Mouse (Mus musculus) kidney, embryonic 16.5 days (tissue): ENCODE measurements at regions not wholly inside any gene's neighbourhood (a gene's known extent, or its start where the extent isn't known, plus 50 kb on each side); places are given as distances from the start of the nearest gene placed in this dataset.

Experiments used
- ATAC-seq: fragments of 200-750 bp; cut with Nextera tagmentation; 2 replicates; pipeline ENCODE4 v1.8.0; 2017; ENCODE audit warnings: moderate TSS enrichment; ENCODE audit not compliant: low FRiP score, low TSS enrichment
- H3K27ac ChIP-seq: fragments of 300-500 bp; sonication (generic); 2 replicates; pipeline ENCODE4 v1.5.1; 2014; ENCODE audit warnings: low read length
- H3K27me3 ChIP-seq: fragments of 300-500 bp; sonication (generic); 2 replicates; pipeline ENCODE4 v1.6.1; 2014; ENCODE audit warnings: low read length, control low read depth, mixed read lengths; ENCODE audit not compliant: insufficient read depth
- H3K36me3 ChIP-seq: fragments of 300-500 bp; sonication (generic); 2 replicates; pipeline ENCODE4 v1.6.1; 2014; ENCODE audit warnings: low read length, control low read depth, mixed read lengths; ENCODE audit not compliant: insufficient read depth
- H3K4me1 ChIP-seq: fragments of 300-500 bp; sonication (generic); 2 replicates; pipeline ENCODE4 v1.6.1; 2014; ENCODE audit warnings: low read length, control low read depth, mixed read lengths; ENCODE audit not compliant: insufficient read depth
- H3K4me2 ChIP-seq: fragments of 300-500 bp; sonication (generic); replicated peaks from 2 replicates; pipeline ENCODE4 v1.6.1; 2014; ENCODE audit warnings: low read depth, low read length
- H3K4me3 ChIP-seq: fragments of 300-500 bp; sonication (generic); 2 replicates; pipeline ENCODE4 v1.5.1; 2014; ENCODE audit warnings: mild to moderate bottlenecking, low read length
- H3K9ac ChIP-seq: fragments of 300-500 bp; sonication (generic); replicated peaks from 2 replicates; pipeline ENCODE4 v1.6.1; 2014; ENCODE audit warnings: low read length
- H3K9me3 ChIP-seq: fragments of 300-500 bp; sonication (generic); 2 replicates; pipeline ENCODE4 v1.6.1; 2016; ENCODE audit warnings: low read length, control low read depth
- WGBS: fragments of 180-500 bp; shearing (Covaris S2); extraction: QIAGEN DNeasy Blood & Tissue Kit; methylation state at CpG from one replicate; pipeline ENCODE4 v1.1.7; 2014; 5-methylcytosine and 5-hydroxymethylcytosine counted together

GRCm38 (mm10) chr15:93950441-93950840, 354.8 kb upstream of the Prickle1 start:
- no peak for ATAC-seq
- Histone ChIP-seq H3K4me2 (no peak overlapping the region), H3K36me3 (no peaks in the 10 kb centered on the region), H3K4me1 (no peaks in the 10 kb centered on the region), H3K9ac (no peak overlapping the region), H3K9me3 (no peaks in the 10 kb centered on the region), H3K27me3 (no peaks in the 10 kb centered on the region), H3K4me3 (no peak overlapping the region), H3K27ac (no peak overlapping the region)
- 97% methylated on average over 1 of the region's 1 CpGs for WGBS

DNA sequence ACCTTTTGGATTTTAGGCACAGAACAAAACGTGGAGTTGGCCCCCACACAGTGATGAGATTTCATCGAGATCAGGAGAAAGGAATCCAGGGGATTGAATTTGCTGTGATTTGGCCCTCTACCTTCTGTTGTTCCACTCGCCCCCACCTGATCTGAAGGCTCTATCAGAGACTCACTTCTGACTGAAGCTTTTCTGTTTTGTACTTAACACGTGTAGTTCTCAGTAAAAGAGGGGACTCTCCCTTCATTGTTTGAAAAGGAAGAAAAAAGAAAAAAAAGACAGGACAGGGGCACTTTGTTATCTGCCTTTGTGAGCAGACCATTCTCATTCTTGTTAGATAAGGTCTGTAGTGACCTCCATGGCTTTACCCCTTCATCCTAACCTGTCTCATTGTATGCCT, 353.2 kb upstream of the Prickle1 start:
- Histone ChIP-seq H3K4me2 (no peak overlapping the region), H3K9me3 (no peaks in the 10 kb centered on the region), H3K27ac (no peak overlapping the region), H3K9ac (no peak overlapping the region), H3K36me3 (no peaks in the 10 kb centered on the region), H3K4me3 (no peak overlapping the region), H3K4me1 (no peaks in the 10 kb centered on the region), H3K27me3 (no peaks in the 10 kb centered on the region)
- 77% methylated on average over 4 of the region's 4 CpGs for WGBS
- no peak for ATAC-seq

- H3K36me3 ChIP-seq = no peaks in the 10 kb centered on the region
- no peak overlapping the region for H3K9ac ChIP-seq
- H3K9me3 ChIP-seq = no peaks in the 10 kb centered on the region
- no peak overlapping the region for H3K27ac ChIP-seq
- no peak overlapping the region for H3K4me3 ChIP-seq
- H3K4me1 ChIP-seq = no peaks in the 10 kb centered on the region
- no peak for ATAC-seq
- no peaks in the 10 kb centered on the region for H3K27me3 ChIP-seq
- 58% methylated on average over 12 of the region's 12 CpGs for WGBS
- no peak overlapping the region for H3K4me2 ChIP-seq
Observed at GRCm38 (mm10) chr15:93943545-93943944, 347.9 kb upstream of the Prickle1 start.

GRCm38 (mm10) chr15:93932971-93933496, 337.3 kb upstream of the Prickle1 start:
- no peak overlapping the region; the same call in 1 of the 2 replicates for H3K9ac ChIP-seq
- peaks cover 3% of the 10 kb centered on the region; the same call in 1 of the 2 replicates for H3K4me1 ChIP-seq
- peak; percentile 61; the same call in 1 of the 2 replicates for ATAC-seq
- H3K4me3 ChIP-seq = no peak overlapping the region
- peak overlapping the region; percentile 84 for H3K27ac ChIP-seq
- no peaks in the 10 kb centered on the region for H3K36me3 ChIP-seq
- H3K4me2 ChIP-seq = no peak overlapping the region
- H3K9me3 ChIP-seq = no peaks in the 10 kb centered on the region
- H3K27me3 ChIP-seq = no peaks in the 10 kb centered on the region
- WGBS = 44% methylated on average over 5 of the region's 5 CpGs

- Histone ChIP-seq H3K9me3 (no peaks in the 10 kb centered on the region), H3K9ac (no peak overlapping the region), H3K4me1 (peaks cover 9% of the 10 kb centered on the region), H3K4me2 (no peak overlapping the region), H3K27me3 (no peaks in the 10 kb centered on the region), H3K36me3 (no peaks in the 10 kb centered on the region), H3K4me3 (no peak overlapping the region), H3K27ac (no peak overlapping the region)
- no peak; the same call in 1 of the 2 replicates for ATAC-seq
- 66% methylated on average over 6 of the region's 6 CpGs for WGBS
Observed at GRCm38 (mm10) chr15:93926842-93927241, 331.2 kb upstream of the Prickle1 start.

DNA sequence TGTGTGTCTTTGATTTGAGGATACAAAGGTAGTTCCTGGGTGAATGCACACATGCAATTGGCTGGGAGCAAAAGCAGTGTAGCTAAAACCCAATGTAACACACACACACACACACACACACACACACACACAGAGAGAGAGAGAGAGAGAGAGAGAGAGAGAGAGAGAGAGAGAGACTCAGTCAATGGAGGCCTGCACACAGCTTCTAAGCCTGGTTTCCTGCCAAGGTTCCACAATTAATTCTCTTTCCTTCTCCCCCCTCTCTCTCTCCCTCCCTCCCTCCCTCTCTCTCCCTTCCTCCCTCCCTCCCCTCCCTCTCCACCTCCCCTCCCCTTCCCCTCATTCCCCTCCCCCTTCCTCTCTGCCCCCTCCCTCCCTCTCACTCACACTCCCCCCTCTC, 330.6 kb upstream of the Prickle1 start:
- no peak for ATAC-seq
- Histone ChIP-seq H3K9ac (no peak overlapping the region), H3K4me3 (no peak overlapping the region), H3K4me2 (no peak overlapping the region), H3K27ac (no peak overlapping the region), H3K4me1 (peaks cover 9% of the 10 kb centered on the region), H3K9me3 (no peaks in the 10 kb centered on the region), H3K36me3 (no peaks in the 10 kb centered on the region), H3K27me3 (no peaks in the 10 kb centered on the region)

DNA sequence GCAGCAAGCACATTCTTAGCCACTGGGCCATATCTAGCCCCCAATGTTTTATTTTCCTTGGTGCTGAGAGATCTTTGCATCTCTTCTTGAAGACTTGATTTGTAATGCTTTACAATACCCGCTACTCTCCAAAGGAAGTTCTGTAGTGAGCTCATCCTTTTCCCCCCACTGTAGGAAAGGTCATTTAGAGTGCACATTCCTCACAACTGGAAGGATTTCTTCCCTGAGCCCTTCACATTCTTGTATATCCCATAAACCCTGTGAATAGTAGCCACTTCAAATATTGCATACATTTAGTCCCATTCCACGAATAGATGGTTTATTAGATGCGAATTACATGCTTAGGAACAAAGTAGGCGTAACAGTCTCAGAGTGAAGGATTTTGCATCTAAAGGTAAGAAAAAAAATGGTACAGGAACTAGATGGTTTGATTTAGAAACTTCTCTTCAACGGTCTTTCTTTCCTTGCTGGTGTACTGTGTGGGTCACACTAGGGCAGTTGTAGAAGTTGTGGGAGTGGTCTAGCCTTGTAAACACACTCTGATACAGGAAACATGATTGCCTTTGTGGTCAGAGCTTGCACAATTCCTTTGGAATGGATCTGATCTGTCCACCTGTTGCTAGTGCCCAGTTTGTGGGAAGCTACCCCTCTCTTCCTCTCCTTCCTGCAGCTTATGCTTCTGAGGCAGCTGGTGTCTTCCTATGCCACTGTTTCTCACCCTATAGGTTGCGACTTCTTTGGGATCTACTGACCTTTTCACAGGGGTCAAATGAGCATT, 326.0 kb upstream of the Prickle1 start:
- ATAC-seq = no peak
- 64% methylated on average over 6 of the region's 6 CpGs for WGBS
- H3K9ac ChIP-seq = no peak overlapping the region
- peaks cover 25% of the 10 kb centered on the region for H3K4me1 ChIP-seq
- H3K36me3 ChIP-seq = no peaks in the 10 kb centered on the region
- H3K4me2 ChIP-seq = no peak overlapping the region
- no peaks in the 10 kb centered on the region for H3K9me3 ChIP-seq
- peak overlapping the region; percentile 56; the same call in 1 of the 2 replicates for H3K27ac ChIP-seq
- no peak overlapping the region for H3K4me3 ChIP-seq
- H3K27me3 ChIP-seq = no peaks in the 10 kb centered on the region

DNA sequence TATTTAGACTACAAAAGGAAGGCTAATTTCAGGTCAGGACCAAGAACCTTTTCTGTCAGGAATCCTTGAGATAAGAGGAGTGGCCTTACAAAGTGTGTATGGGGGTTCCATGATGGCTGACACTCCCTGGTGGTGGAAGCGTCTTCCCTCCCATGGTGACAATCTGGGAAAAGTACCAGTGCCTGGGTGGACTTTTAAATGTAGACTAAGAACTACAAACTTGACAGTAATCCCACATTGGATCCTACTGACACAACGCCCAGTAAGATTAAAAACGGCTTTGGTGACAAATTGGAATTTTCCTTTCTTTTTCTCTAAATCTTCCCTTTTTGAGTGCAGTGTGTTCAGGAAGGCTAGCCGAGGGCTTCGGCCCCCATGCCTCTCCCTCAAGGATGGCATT, 325.3 kb upstream of the Prickle1 start:
- H3K27ac ChIP-seq = peak overlapping the region; percentile 56; the same call in 1 of the 2 replicates
- ATAC-seq = no peak
- H3K9ac ChIP-seq = no peak overlapping the region
- no peak overlapping the region for H3K4me3 ChIP-seq
- H3K9me3 ChIP-seq = no peaks in the 10 kb centered on the region
- peaks cover 29% of the 10 kb centered on the region for H3K4me1 ChIP-seq
- WGBS = 86% methylated on average over 5 of the region's 5 CpGs
- no peaks in the 10 kb centered on the region for H3K36me3 ChIP-seq
- no peaks in the 10 kb centered on the region for H3K27me3 ChIP-seq
- no peak overlapping the region for H3K4me2 ChIP-seq

DNA sequence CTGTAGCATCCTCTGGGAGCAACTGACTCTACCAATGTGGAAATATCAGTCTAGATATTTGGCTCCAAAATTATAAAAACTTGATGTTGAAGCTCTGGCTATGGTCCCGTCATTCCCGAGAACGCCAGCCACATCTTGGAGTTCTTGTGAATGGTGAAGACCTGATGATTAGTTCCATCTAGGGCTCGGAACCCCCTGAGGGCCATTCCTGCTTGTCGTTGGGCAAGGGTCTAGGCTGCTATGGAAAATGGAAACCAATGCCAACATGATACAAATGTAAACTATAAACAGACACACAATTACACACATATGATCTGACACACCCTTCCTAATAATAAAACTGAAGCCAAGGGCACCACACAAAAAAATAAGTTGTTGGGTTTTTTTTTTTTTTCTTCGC, 323.9 kb upstream of the Prickle1 start:
- no peaks in the 10 kb centered on the region for H3K27me3 ChIP-seq

DNA sequence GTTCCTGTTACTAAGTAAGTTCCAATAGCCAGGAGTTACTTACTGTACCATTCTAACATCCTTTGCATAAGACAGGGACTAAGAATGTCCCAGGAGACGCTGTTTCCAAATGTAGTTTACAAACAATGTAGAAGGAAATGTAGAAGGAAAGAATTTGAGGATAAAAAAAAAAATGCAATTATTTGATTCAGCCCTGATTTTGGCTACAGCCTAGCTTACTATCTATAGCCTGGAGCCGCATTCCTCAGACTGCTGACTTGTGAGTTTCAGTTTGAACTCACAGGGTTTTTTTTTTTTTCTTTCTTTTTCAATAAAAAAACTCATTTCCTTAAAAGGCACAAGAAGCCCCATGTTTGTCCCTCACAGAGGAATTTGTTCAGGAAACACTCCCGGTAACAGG, 321.2 kb upstream of the Prickle1 start:
- ATAC-seq = no peak
- Histone ChIP-seq H3K4me1 (peaks cover 20% of the 10 kb centered on the region), H3K27me3 (no peaks in the 10 kb centered on the region), H3K4me3 (no peak overlapping the region), H3K27ac (peak overlapping the region; percentile 82), H3K36me3 (no peaks in the 10 kb centered on the region), H3K4me2 (peak overlapping the region; percentile 23), H3K9ac (no peak overlapping the region), H3K9me3 (peaks cover 3% of the 10 kb centered on the region; the same call in 1 of the 2 replicates)
- WGBS = 38% methylated on average over 3 of the region's 3 CpGs

More for the DNA sequence above, 323.9 kb upstream of the Prickle1 start:
- H3K9me3 ChIP-seq = peaks cover 3% of the 10 kb centered on the region; the same call in 1 of the 2 replicates
- no peak overlapping the region for H3K27ac ChIP-seq
- no peaks in the 10 kb centered on the region for H3K36me3 ChIP-seq
- no peak overlapping the region for H3K9ac ChIP-seq
- H3K4me1 ChIP-seq = peaks cover 26% of the 10 kb centered on the region
- no peak overlapping the region for H3K4me3 ChIP-seq
- ATAC-seq = no peak
- WGBS = 87% methylated on average over 6 of the region's 6 CpGs
- no peak overlapping the region for H3K4me2 ChIP-seq
